Mouse (Mus musculus) forebrain, embryonic 12.5 days (tissue): ENCODE data around the gene Ceacam5. TPM values are rescaled to one million over a fixed set of nuclear protein-coding genes. Genes with fewer than 3 reads are reported as not detected.

Experiments used
- ATAC-seq: fragments of 200-750 bp; cut with Nextera tagmentation; 2 replicates; pipeline ENCODE4 v1.8.0; 2017; ENCODE audit warnings: moderate TSS enrichment; ENCODE audit not compliant: low FRiP score
- H3K27ac ChIP-seq: fragments of 300-500 bp; sonication (generic); 2 replicates; pipeline ENCODE4 v1.5.1; 2016; ENCODE audit warnings: mild to moderate bottlenecking
- H3K27me3 ChIP-seq: fragments of 300-500 bp; sonication (generic); 2 replicates; pipeline ENCODE4 v1.6.1; 2016; ENCODE audit warnings: mild to moderate bottlenecking
- H3K36me3 ChIP-seq: fragments of 300-500 bp; sonication (generic); replicated peaks from 2 replicates; pipeline ENCODE4 v1.6.1; 2016; ENCODE audit warnings: mild to moderate bottlenecking
- H3K4me1 ChIP-seq: fragments of 300-500 bp; sonication (generic); 2 replicates; pipeline ENCODE4 v1.6.1; 2016
- H3K4me2 ChIP-seq: fragments of 300-500 bp; sonication (generic); 2 replicates; pipeline ENCODE4 v1.6.1; 2016; ENCODE audit warnings: mild to moderate bottlenecking, moderate library complexity
- H3K4me3 ChIP-seq: fragments of 300-500 bp; sonication (generic); replicated peaks from 2 replicates; pipeline ENCODE4 v1.5.1; 2016; ENCODE audit warnings: mild to moderate bottlenecking
- H3K9ac ChIP-seq: fragments of 300-500 bp; sonication (generic); 2 replicates; pipeline ENCODE4 v1.6.1; 2016; ENCODE audit warnings: mild to moderate bottlenecking
- H3K9me3 ChIP-seq: fragments of 300-500 bp; sonication (generic); 2 replicates; pipeline ENCODE4 v1.6.1; 2016
- WGBS: fragments of 180-500 bp; shearing (Covaris S2); methylation state at CpG from one replicate; pipeline ENCODE4 v1.1.7; 2016; 5-methylcytosine and 5-hydroxymethylcytosine counted together
- polyA plus RNA-seq: library from polyadenylated mRNA; unstranded; fragments of >200 nt; fragmentation: Nextera tagmentation; extraction: Ambion mirVana; gene quantifications from 2 replicates; pipeline ENCODE4 v1.2.1, GENCODE M21; 2016

Gene Ceacam5
- not detected in 2 replicates for polyA plus RNA-seq

GRCm38 (mm10) chr7:17712938-17713337 is at the start of gene Ceacam5:
Ceacam5 (plus strand) TSS chr7:17713238.
- H3K9me3 ChIP-seq: peaks cover 79% of the 10 kb centered on the region
- H3K27ac ChIP-seq: no peak within 1 kb of the TSS
- H3K27me3 ChIP-seq: no peaks in the 10 kb centered on the region
- no peaks in the 10 kb centered on the region for H3K4me1 ChIP-seq
- no peak within 1 kb of the TSS for H3K4me2 ChIP-seq
- no peaks in the 10 kb centered on the region for H3K36me3 ChIP-seq
- 57% methylated on average over 1 of the region's 1 CpGs for WGBS
- ATAC-seq: no peak
- H3K9ac ChIP-seq: no peak within 1 kb of the TSS
- no peak within 1 kb of the TSS for H3K4me3 ChIP-seq

Other genes with a start within 250 kb of the Ceacam5 start
- not detected in 2 replicates for gene Ceacam14, start 99.4 kb downstream of the Ceacam5 start, polyA plus RNA-seq
- not detected in 2 replicates for gene Gm5155, start 158.5 kb downstream of the Ceacam5 start, polyA plus RNA-seq